Mouse (Mus musculus) forebrain, embryonic 11.5 days (tissue): ENCODE results near the gene Lpp. TPM values are rescaled to one million over a fixed set of nuclear protein-coding genes. Genes with fewer than 3 reads are reported as not detected.

Source experiments
- ATAC-seq: fragments of 200-750 bp; cut with Nextera tagmentation; replicated peaks from 2 replicates; pipeline ENCODE4 v1.8.0; 2017; ENCODE audit warnings: moderate TSS enrichment; ENCODE audit not compliant: low FRiP score
- DNase-seq: peaks from one replicate; pipeline ENCODE4 v3.0.0-alpha.2; 2017; ENCODE audit warnings: low spot score
- H3K27ac ChIP-seq: fragments of 300-500 bp; sonication (generic); 2 replicates; pipeline ENCODE4 v1.5.1; 2014; ENCODE audit warnings: low read depth, low read length
- H3K27me3 ChIP-seq: fragments of 300-500 bp; sonication (generic); 2 replicates; pipeline ENCODE4 v1.6.1; 2014; ENCODE audit warnings: mild to moderate bottlenecking, low read length, mixed read lengths; ENCODE audit not compliant: control insufficient read depth, insufficient read depth
- H3K36me3 ChIP-seq: fragments of 300-500 bp; sonication (generic); 2 replicates; pipeline ENCODE4 v1.6.1; 2014; ENCODE audit warnings: mild to moderate bottlenecking, low read length, moderate library complexity, mixed read lengths; ENCODE audit not compliant: control insufficient read depth, insufficient read depth
- H3K4me1 ChIP-seq: fragments of 300-500 bp; sonication (generic); replicated peaks from 2 replicates; pipeline ENCODE4 v1.6.1; 2014; ENCODE audit warnings: low read length, mixed read lengths; ENCODE audit not compliant: control insufficient read depth, insufficient read depth
- H3K4me2 ChIP-seq: fragments of 300-500 bp; sonication (generic); 2 replicates; pipeline ENCODE4 v1.6.1; 2014; ENCODE audit warnings: low read depth, mild to moderate bottlenecking, low read length, moderate library complexity, mixed read lengths; ENCODE audit not compliant: severe bottlenecking
- H3K4me3 ChIP-seq: fragments of 300-500 bp; sonication (generic); 2 replicates; pipeline ENCODE4 v1.5.1; 2014; ENCODE audit warnings: low read depth, low read length
- H3K9ac ChIP-seq: fragments of 300-500 bp; sonication (generic); 2 replicates; pipeline ENCODE4 v1.6.1; 2014; ENCODE audit warnings: low read length
- H3K9me3 ChIP-seq: fragments of 300-500 bp; sonication (generic); 2 replicates; pipeline ENCODE4 v1.6.1; 2016; ENCODE audit warnings: low read length, mixed read lengths; ENCODE audit not compliant: control insufficient read depth
- WGBS: fragments of 180-500 bp; shearing (Covaris S2); extraction: QIAGEN DNeasy Blood & Tissue Kit; methylation state at CpG from one replicate; pipeline ENCODE4 v1.1.7; 2014; 5-methylcytosine and 5-hydroxymethylcytosine counted together
- polyA plus RNA-seq: library from polyadenylated mRNA; unstranded; fragments of >200 nt; fragmentation: Nextera tagmentation; extraction: Ambion mirVana; gene quantifications from 2 replicates; pipeline ENCODE4 v1.2.1, GENCODE M21; 2014

The Lpp gene
- polyA plus RNA-seq, 1 experiment from 2014 or later: 22.1 TPM

- Histone ChIP-seq H3K9ac (no peak overlapping the region), H3K4me3 (no peak overlapping the region), H3K4me1 (no peaks in the 10 kb centered on the region), H3K36me3 (no peaks in the 10 kb centered on the region), H3K27ac (no peak overlapping the region), H3K9me3 (no peaks in the 10 kb centered on the region), H3K4me2 (no peak overlapping the region), H3K27me3 (no peaks in the 10 kb centered on the region; the same call in none of the 2 replicates)
- 84% methylated on average over 7 of the region's 7 CpGs for WGBS
- DNase-seq (no peak), ATAC-seq (no peak)
Observed at GRCm38 (mm10) chr16:24913641-24914392, 520.5 kb downstream of the Lpp start.

GRCm38 (mm10) chr16:24914393-24914751, 521.1 kb downstream of the Lpp start:
- H3K9me3 ChIP-seq: no peaks in the 10 kb centered on the region
- ATAC-seq (no peak), DNase-seq (peak; percentile 51)
- no peaks in the 10 kb centered on the region; the same call in none of the 2 replicates for H3K27me3 ChIP-seq
- H3K4me2 ChIP-seq: no peak overlapping the region
- H3K36me3 ChIP-seq: no peaks in the 10 kb centered on the region
- H3K27ac ChIP-seq: no peak overlapping the region
- WGBS: 62% methylated on average over 3 of the region's 3 CpGs
- H3K9ac ChIP-seq: no peak overlapping the region
- no peak overlapping the region for H3K4me3 ChIP-seq
- no peaks in the 10 kb centered on the region for H3K4me1 ChIP-seq

DNA sequence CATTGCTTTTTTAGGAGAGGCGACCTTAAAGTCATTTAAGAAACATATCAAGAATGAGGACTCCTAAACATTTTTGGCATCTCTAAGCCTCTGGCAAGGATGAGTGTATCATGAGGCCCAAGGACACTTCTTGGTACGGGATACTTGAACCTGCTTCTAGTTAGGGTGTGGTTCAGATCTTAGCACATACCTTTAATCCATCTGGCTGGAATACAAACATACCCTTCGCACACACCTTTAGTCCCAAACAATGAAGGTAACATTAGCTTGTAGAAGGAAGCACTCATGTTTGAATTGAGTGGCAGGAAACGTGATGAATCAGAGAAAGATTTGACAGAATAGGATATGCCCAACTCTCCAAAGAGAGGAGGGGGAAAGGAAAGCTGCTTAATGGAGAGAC, 522.2 kb downstream of the Lpp start:
- Histone ChIP-seq H3K36me3 (no peaks in the 10 kb centered on the region), H3K4me1 (no peaks in the 10 kb centered on the region), H3K27me3 (no peaks in the 10 kb centered on the region; the same call in none of the 2 replicates), H3K9ac (no peak overlapping the region), H3K4me2 (no peak overlapping the region), H3K9me3 (no peaks in the 10 kb centered on the region), H3K4me3 (no peak overlapping the region), H3K27ac (no peak overlapping the region)
- ATAC-seq (no peak), DNase-seq (no peak)
- 87% methylated on average over 4 of the region's 4 CpGs for WGBS

DNA sequence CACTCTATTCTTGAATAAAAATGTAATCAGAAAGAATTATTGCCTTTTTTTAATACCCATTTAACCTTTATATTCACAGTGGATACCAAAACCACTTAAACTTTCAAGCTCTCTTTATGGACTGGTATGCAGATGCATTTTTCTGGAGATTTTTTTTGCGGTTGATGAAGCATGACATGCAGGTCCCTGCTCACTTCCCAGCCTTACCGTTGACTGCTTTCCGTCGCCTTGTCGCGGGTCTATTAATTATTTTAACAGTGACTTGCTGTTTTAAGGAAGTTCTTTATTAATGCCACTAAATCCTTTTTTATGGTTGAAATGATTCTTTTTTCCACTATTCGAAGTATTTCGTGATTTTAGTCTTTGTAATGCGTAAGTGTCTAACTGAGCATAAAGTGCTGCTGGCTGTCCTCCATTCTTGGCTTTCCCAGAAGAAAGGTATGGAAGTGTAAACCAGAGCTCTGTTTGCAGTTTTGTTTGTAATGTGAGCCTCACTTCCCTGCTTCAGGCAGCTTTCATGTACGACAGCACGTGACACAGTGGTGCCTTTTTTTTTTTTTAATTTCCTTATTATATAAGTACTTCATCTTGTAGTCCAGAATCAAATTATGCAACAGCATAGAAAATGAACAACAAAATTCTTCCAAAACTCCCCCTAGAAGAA, 526.2 kb downstream of the Lpp start:
- Histone ChIP-seq H3K27me3 (no peaks in the 10 kb centered on the region; the same call in none of the 2 replicates), H3K36me3 (no peaks in the 10 kb centered on the region), H3K4me1 (no peaks in the 10 kb centered on the region), H3K4me3 (no peak overlapping the region), H3K27ac (no peak overlapping the region), H3K4me2 (0 out of 2 replicates have a peak overlapping the region, but pooled peaks have one; percentile 8), H3K9ac (no peak overlapping the region), H3K9me3 (no peaks in the 10 kb centered on the region)
- 28% methylated on average over 11 of the region's 11 CpGs for WGBS
- ATAC-seq (no peak), DNase-seq (no peak)

DNA sequence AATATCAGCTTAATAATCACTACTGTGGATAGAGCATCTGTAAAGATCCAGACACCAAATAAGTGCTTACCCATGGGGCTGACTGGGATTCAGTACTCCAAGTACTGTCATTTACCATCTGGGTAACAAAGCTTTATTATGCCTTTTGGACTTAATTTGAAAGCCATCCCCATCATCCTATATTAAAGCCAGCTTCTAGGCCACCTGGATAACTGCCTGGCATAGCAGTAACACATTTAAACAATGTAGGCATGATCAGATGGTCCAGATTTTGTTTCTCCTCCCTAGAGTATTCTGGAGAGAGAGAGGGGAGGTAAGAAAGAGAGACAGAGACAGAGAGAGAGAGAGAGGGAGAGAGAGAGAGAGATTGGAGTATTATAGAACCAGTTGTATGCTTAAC, 536.8 kb downstream of the Lpp start:
- Histone ChIP-seq H3K9me3 (no peaks in the 10 kb centered on the region), H3K4me1 (no peaks in the 10 kb centered on the region), H3K27ac (no peak overlapping the region), H3K36me3 (no peaks in the 10 kb centered on the region), H3K9ac (no peak overlapping the region), H3K4me2 (no peak overlapping the region), H3K4me3 (no peak overlapping the region), H3K27me3 (no peaks in the 10 kb centered on the region)
- DNase-seq: no peak
- ATAC-seq: no peak

DNA sequence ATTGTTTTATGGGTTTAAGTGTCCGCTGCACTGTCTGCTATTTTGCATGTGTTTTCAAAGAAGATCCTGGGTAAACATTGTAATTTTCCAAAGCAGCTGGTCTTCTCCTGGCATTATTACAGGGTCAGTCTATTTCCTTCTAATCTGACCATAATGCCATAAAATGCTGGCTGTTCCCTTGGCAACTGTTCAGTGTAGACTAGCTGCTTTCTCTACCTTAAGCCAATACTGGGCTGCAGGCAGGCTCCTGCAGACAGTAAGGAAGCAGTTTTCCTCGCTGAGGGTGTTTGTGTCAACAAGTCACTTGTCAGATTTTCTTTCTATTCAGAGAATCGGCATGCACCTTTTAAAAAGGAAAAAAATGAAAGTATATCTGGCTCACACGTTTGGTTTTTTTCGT, 537.3 kb downstream of the Lpp start:
- Histone ChIP-seq H3K27me3 (no peaks in the 10 kb centered on the region), H3K36me3 (no peaks in the 10 kb centered on the region), H3K4me1 (no peaks in the 10 kb centered on the region), H3K9me3 (no peaks in the 10 kb centered on the region), H3K4me2 (no peak overlapping the region), H3K9ac (no peak overlapping the region), H3K27ac (no peak overlapping the region), H3K4me3 (no peak overlapping the region)
- WGBS: 78% methylated on average over 5 of the region's 5 CpGs
- DNase-seq (no peak), ATAC-seq (no peak)

GRCm38 (mm10) chr16:24932816-24933215, 539.5 kb downstream of the Lpp start:
- Histone ChIP-seq H3K4me2 (no peak overlapping the region), H3K36me3 (no peaks in the 10 kb centered on the region), H3K4me1 (no peaks in the 10 kb centered on the region), H3K27me3 (no peaks in the 10 kb centered on the region), H3K9me3 (no peaks in the 10 kb centered on the region), H3K9ac (no peak overlapping the region), H3K27ac (no peak overlapping the region), H3K4me3 (no peak overlapping the region)
- ATAC-seq (no peak), DNase-seq (no peak)
- 89% methylated on average over 3 of the region's 3 CpGs for WGBS

GRCm38 (mm10) chr16:24933691-24934090, 540.4 kb downstream of the Lpp start:
- 95% methylated on average over 4 of the region's 4 CpGs for WGBS
- Histone ChIP-seq H3K27ac (no peak overlapping the region), H3K4me1 (no peaks in the 10 kb centered on the region), H3K27me3 (no peaks in the 10 kb centered on the region), H3K9ac (no peak overlapping the region), H3K9me3 (no peaks in the 10 kb centered on the region), H3K36me3 (no peaks in the 10 kb centered on the region), H3K4me3 (no peak overlapping the region), H3K4me2 (no peak overlapping the region)
- DNase-seq (no peak), ATAC-seq (no peak)
